Mouse (Mus musculus) cerebellum, adult 2 months (tissue): ENCODE data around the gene Pate4. TPM values are rescaled to one million over a fixed set of nuclear protein-coding genes. Genes with fewer than 3 reads are reported as not detected.
"Not testable (repeated sequence)": the region's sequence is repeated elsewhere in the genome, so short reads cannot be mapped to it uniquely, and the experiment has no call there.

Experiments
- DNase-seq, 2 experiments: peaks; one replicate each; pipeline ENCODE4 v3.0.0; 2021
- H3K27ac ChIP-seq: fragments of 200-500 bp; 2 replicates; pipeline ENCODE4 v1.5.1; 2012; ENCODE audit warnings: low read length, control low read depth, inconsistent platforms; ENCODE audit not compliant: insufficient read depth
- H3K27me3 ChIP-seq: fragments of 200-500 bp; 2 replicates; pipeline ENCODE4 v1.6.1; 2012; ENCODE audit warnings: inconsistent platforms, mild to moderate bottlenecking, low read length, moderate library complexity; ENCODE audit not compliant: control insufficient read depth, insufficient read depth
- H3K4me1 ChIP-seq: fragments of 200-500 bp; 2 replicates; pipeline ENCODE4 v1.6.1; 2011; ENCODE audit warnings: low read length; ENCODE audit not compliant: control insufficient read depth, insufficient read depth
- H3K4me3 ChIP-seq: fragments of 200-500 bp; replicated peaks from 2 replicates; pipeline ENCODE3; 2011; ENCODE audit warnings: mild to moderate bottlenecking, low read depth, low read length, control low read depth; ENCODE audit not compliant: insufficient read depth
- CTCF ChIP-seq: fragments of 200-500 bp; IDR thresholded peaks from 2 replicates; pipeline ENCODE4 v1.5.1; 2011; ENCODE audit warnings: low read depth, mild to moderate bottlenecking, control low read depth, low read length, moderate library complexity, borderline replicate concordance; ENCODE audit not compliant: insufficient read depth
- POLR2A ChIP-seq: fragments of 200-500 bp; IDR thresholded peaks from 2 replicates; pipeline ENCODE4 v1.6.1; 2011; ENCODE audit warnings: low read length, control low read depth, borderline replicate concordance; ENCODE audit not compliant: insufficient read depth
- WGBS: fragments of 180-500 bp; shearing (Covaris S2); methylation state at CpG from one replicate; pipeline ENCODE4 v1.1.7; 2018; 5-methylcytosine and 5-hydroxymethylcytosine counted together
- polyA plus RNA-seq: library from polyadenylated mRNA; depleted of rRNA; stranded (reverse); fragments of >200 nt; gene quantifications from 2 replicates; pipeline ENCODE4 v1.2.3, GENCODE M21; 2012; rRNA removed

Pate4 gene
- not detected in 2 replicates for polyA plus RNA-seq

GRCm38 (mm10) chr9:35611841-35612240 is at the start of gene Pate4:
Gene Pate4 (minus strand): TSS chr9:35611941.
- TF ChIP-seq POLR2A (no peak), CTCF (no peak)
- Histone ChIP-seq H3K27ac (no peak within 1 kb of the TSS), H3K4me3 (no peak within 1 kb of the TSS), H3K27me3 (no peaks in the 10 kb centered on the region), H3K4me1 (no peaks in the 10 kb centered on the region)
- no peak for DNase-seq
- 83% methylated on average over 1 of the region's 1 CpGs for WGBS

- TF ChIP-seq CTCF: no peak
- no peak for TF ChIP-seq POLR2A
- 49% methylated on average over 1 of the region's 1 CpGs for WGBS
- H3K27me3 ChIP-seq: no peaks in the 10 kb centered on the region
- DNase-seq: no peak
- no peaks in the 10 kb centered on the region for H3K4me1 ChIP-seq
- H3K27ac ChIP-seq: no peak within 1 kb of the TSS
- H3K4me3 ChIP-seq: no peak within 1 kb of the TSS
Measured at GRCm38 (mm10) chr9:35648102-35648501, 36.4 kb upstream of the Pate4 start, which contains the start of gene Pate3. Gene Pate3 (minus strand): TSS chr9:35648202.

- no peak for DNase-seq
- Histone ChIP-seq H3K27ac (no peak overlapping the region), H3K27me3 (no peaks in the 10 kb centered on the region), H3K4me3 (no peak overlapping the region), H3K4me1 (no peaks in the 10 kb centered on the region)
- TF ChIP-seq POLR2A: no peak
- no peak for TF ChIP-seq CTCF
- 71% methylated on average over 1 of the region's 1 CpGs for WGBS
Measured at GRCm38 (mm10) chr9:35632981-35633380, 21.2 kb upstream of the Pate4 start.

- H3K27ac ChIP-seq, H3K27me3 ChIP-seq, DNase-seq, H3K4me3 ChIP-seq, H3K4me1 ChIP-seq: not testable (repeated sequence)
- 71% methylated on average over 2 of the region's 2 CpGs for WGBS
Measured at GRCm38 (mm10) chr9:35616784-35617183, 5.0 kb upstream of the Pate4 start.

- no peak overlapping the region for H3K4me3 ChIP-seq
- TF ChIP-seq POLR2A: no peak
- TF ChIP-seq CTCF: no peak
- no peaks in the 10 kb centered on the region for H3K4me1 ChIP-seq
- no peak overlapping the region for H3K27ac ChIP-seq
- no peak for DNase-seq
- no peaks in the 10 kb centered on the region for H3K27me3 ChIP-seq
- WGBS: 29% methylated on average over 2 of the region's 2 CpGs
Measured at GRCm38 (mm10) chr9:35614005-35614404, 2.3 kb upstream of the Pate4 start.

GRCm38 (mm10) chr9:35607647-35608405 is 3.9 kb downstream of the Pate4 start:
- H3K27me3 ChIP-seq: no peaks in the 10 kb centered on the region
- H3K27ac ChIP-seq: no peak overlapping the region
- TF ChIP-seq POLR2A: no peak
- TF ChIP-seq CTCF: no peak
- 65% methylated on average over 8 of the region's 8 CpGs for WGBS
- no peaks in the 10 kb centered on the region for H3K4me1 ChIP-seq
- no peak for DNase-seq
- no peak overlapping the region for H3K4me3 ChIP-seq

- DNase-seq: no peak
- Histone ChIP-seq H3K27ac (no peak overlapping the region), H3K4me1 (no peaks in the 10 kb centered on the region), H3K4me3 (no peak overlapping the region), H3K27me3 (no peaks in the 10 kb centered on the region)
- 12% methylated on average over 2 of the region's 2 CpGs for WGBS
- TF ChIP-seq CTCF: no peak
- TF ChIP-seq POLR2A: no peak
Measured at GRCm38 (mm10) chr9:35592903-35593302, 18.8 kb downstream of the Pate4 start.

- Histone ChIP-seq H3K4me3 (no peak overlapping the region), H3K27ac (no peak overlapping the region), H3K27me3 (no peaks in the 10 kb centered on the region), H3K4me1 (no peaks in the 10 kb centered on the region)
- TF ChIP-seq CTCF (no peak), POLR2A (no peak)
- WGBS: 72% methylated on average over 1 of the region's 1 CpGs
- DNase-seq: no peak
Measured at GRCm38 (mm10) chr9:35587674-35588073, 24.1 kb downstream of the Pate4 start.
